Mouse (Mus musculus): ENCODE results near the gene Rpl6. TPM values are rescaled to one million over a fixed set of nuclear protein-coding genes. Genes with fewer than 3 reads are reported as not detected.

Gene Rpl6
- polyA plus RNA-seq, 1 experiment from 2014 or later, result 696 TPM

- no peak overlapping the region for H3K27ac ChIP-seq (replicated peaks; ENCODE audit: low read depth, low read length)
- no peak for ATAC-seq (ENCODE audit: low read depth)
- H3K27me3 ChIP-seq (replicated peaks; ENCODE audit: control insufficient read depth, insufficient read depth, low read length), result no peaks in the 10 kb centered on the region
- no peak overlapping the region for H3K4me3 ChIP-seq (ENCODE audit: low read depth, low read length)
- H3K4me2 ChIP-seq (ENCODE audit: low read depth, low read length), result no peak overlapping the region
- no peaks in the 10 kb centered on the region for H3K36me3 ChIP-seq (ENCODE audit: control insufficient read depth, insufficient read depth, low read length)
- H3K9ac ChIP-seq (ENCODE audit: low read depth, low read length), result no peak overlapping the region
- no peak for DNase-seq (ENCODE audit: low spot score)
- H3K9me3 ChIP-seq (ENCODE audit: control insufficient read depth, low read length), result no peaks in the 10 kb centered on the region
- WGBS, result 90% methylated on average over 5 of the region's 5 CpGs
- no peaks in the 10 kb centered on the region for H3K4me1 ChIP-seq (ENCODE audit: control insufficient read depth, insufficient read depth, low read length)
Observed at GRCm38 (mm10) chr5:121244365-121244731, 40.1 kb downstream of the Rpl6 start.

- WGBS, result 82% methylated on average over 7 of the region's 7 CpGs
- H3K36me3 ChIP-seq (ENCODE audit: control insufficient read depth, insufficient read depth, low read length), result no peaks in the 10 kb centered on the region
- H3K27ac ChIP-seq (replicated peaks; ENCODE audit: low read depth, low read length), result no peak overlapping the region
- DNase-seq (ENCODE audit: low spot score), result no peak
- no peak overlapping the region for H3K4me3 ChIP-seq (ENCODE audit: low read depth, low read length)
- H3K4me2 ChIP-seq (ENCODE audit: low read depth, low read length), result no peak overlapping the region
- no peaks in the 10 kb centered on the region for H3K27me3 ChIP-seq (replicated peaks; ENCODE audit: control insufficient read depth, insufficient read depth, low read length)
- ATAC-seq (ENCODE audit: low read depth), result no peak
- no peaks in the 10 kb centered on the region for H3K4me1 ChIP-seq (ENCODE audit: control insufficient read depth, insufficient read depth, low read length)
- no peaks in the 10 kb centered on the region for H3K9me3 ChIP-seq (ENCODE audit: control insufficient read depth, low read length)
- H3K9ac ChIP-seq (ENCODE audit: low read depth, low read length), result no peak overlapping the region
Observed at GRCm38 (mm10) chr5:121245201-121245600, 40.9 kb downstream of the Rpl6 start.

GRCm38 (mm10) chr5:121248766-121249394 is 44.6 kb downstream of the Rpl6 start:
- no peaks in the 10 kb centered on the region for H3K4me1 ChIP-seq (ENCODE audit: control insufficient read depth, insufficient read depth, low read length)
- no peak for ATAC-seq (ENCODE audit: low read depth)
- DNase-seq (ENCODE audit: low spot score), result no peak
- H3K9ac ChIP-seq (ENCODE audit: low read depth, low read length), result no peak overlapping the region
- H3K36me3 ChIP-seq (ENCODE audit: control insufficient read depth, insufficient read depth, low read length), result peaks cover 1% of the 10 kb centered on the region; the same call in 1 of the 2 replicates
- no peak overlapping the region for H3K4me2 ChIP-seq (ENCODE audit: low read depth, low read length)
- H3K4me3 ChIP-seq (ENCODE audit: low read depth, low read length), result no peak overlapping the region
- H3K9me3 ChIP-seq (ENCODE audit: control insufficient read depth, low read length), result no peaks in the 10 kb centered on the region
- no peak overlapping the region for H3K27ac ChIP-seq (replicated peaks; ENCODE audit: low read depth, low read length)
- 79% methylated on average over 3 of the region's 3 CpGs for WGBS
- H3K27me3 ChIP-seq (replicated peaks; ENCODE audit: control insufficient read depth, insufficient read depth, low read length), result no peaks in the 10 kb centered on the region

GRCm38 (mm10) chr5:121249693-121250092 is 45.4 kb downstream of the Rpl6 start:
- H3K27ac ChIP-seq (replicated peaks; ENCODE audit: low read depth, low read length), result no peak overlapping the region
- no peaks in the 10 kb centered on the region for H3K9me3 ChIP-seq (ENCODE audit: control insufficient read depth, low read length)
- 90% methylated on average over 3 of the region's 3 CpGs for WGBS
- ATAC-seq (ENCODE audit: low read depth) (no peak), DNase-seq (ENCODE audit: low spot score) (no peak)
- H3K4me1 ChIP-seq (ENCODE audit: control insufficient read depth, insufficient read depth, low read length), result no peaks in the 10 kb centered on the region
- peaks cover 9% of the 10 kb centered on the region; the same call in 1 of the 2 replicates for H3K36me3 ChIP-seq (ENCODE audit: control insufficient read depth, insufficient read depth, low read length)
- no peak overlapping the region for H3K9ac ChIP-seq (ENCODE audit: low read depth, low read length)
- H3K27me3 ChIP-seq (replicated peaks; ENCODE audit: control insufficient read depth, insufficient read depth, low read length), result no peaks in the 10 kb centered on the region
- no peak overlapping the region for H3K4me2 ChIP-seq (ENCODE audit: low read depth, low read length)
- no peak overlapping the region for H3K4me3 ChIP-seq (ENCODE audit: low read depth, low read length)

- no peak for DNase-seq (ENCODE audit: low spot score)
- Histone ChIP-seq H3K4me3 (ENCODE audit: low read depth, low read length) (no peak overlapping the region), H3K36me3 (ENCODE audit: control insufficient read depth, insufficient read depth, low read length) (peaks cover 17% of the 10 kb centered on the region), H3K9ac (ENCODE audit: low read depth, low read length) (no peak overlapping the region), H3K4me1 (ENCODE audit: control insufficient read depth, insufficient read depth, low read length) (no peaks in the 10 kb centered on the region), H3K4me2 (ENCODE audit: low read depth, low read length) (no peak overlapping the region), H3K9me3 (ENCODE audit: control insufficient read depth, low read length) (no peaks in the 10 kb centered on the region), H3K27ac (replicated peaks; ENCODE audit: low read depth, low read length) (no peak overlapping the region), H3K27me3 (replicated peaks; ENCODE audit: control insufficient read depth, insufficient read depth, low read length) (no peaks in the 10 kb centered on the region)
- no peak for ATAC-seq (ENCODE audit: low read depth)
- 59% methylated on average over 8 of the region's 8 CpGs for WGBS
Observed at GRCm38 (mm10) chr5:121251813-121252212, 47.5 kb downstream of the Rpl6 start.

GRCm38 (mm10) chr5:121253816-121254497 is 49.7 kb downstream of the Rpl6 start:
- Histone ChIP-seq H3K36me3 (ENCODE audit: control insufficient read depth, insufficient read depth, low read length) (peaks cover 25% of the 10 kb centered on the region), H3K4me1 (ENCODE audit: control insufficient read depth, insufficient read depth, low read length) (no peaks in the 10 kb centered on the region), H3K27ac (replicated peaks; ENCODE audit: low read depth, low read length) (no peak overlapping the region), H3K27me3 (replicated peaks; ENCODE audit: control insufficient read depth, insufficient read depth, low read length) (no peaks in the 10 kb centered on the region), H3K4me3 (ENCODE audit: low read depth, low read length) (no peak overlapping the region), H3K4me2 (ENCODE audit: low read depth, low read length) (no peak overlapping the region), H3K9ac (ENCODE audit: low read depth, low read length) (no peak overlapping the region), H3K9me3 (ENCODE audit: control insufficient read depth, low read length) (no peaks in the 10 kb centered on the region)
- ATAC-seq (ENCODE audit: low read depth) (no peak), DNase-seq (ENCODE audit: low spot score) (no peak)
- WGBS, result 86% methylated on average over 18 of the region's 18 CpGs

- no peaks in the 10 kb centered on the region for H3K27me3 ChIP-seq (replicated peaks; ENCODE audit: control insufficient read depth, insufficient read depth, low read length)
- ATAC-seq (ENCODE audit: low read depth) (no peak), DNase-seq (ENCODE audit: low spot score) (no peak)
- 86% methylated on average over 7 of the region's 7 CpGs for WGBS
- H3K9me3 ChIP-seq (ENCODE audit: control insufficient read depth, low read length), result no peaks in the 10 kb centered on the region
- H3K4me2 ChIP-seq (ENCODE audit: low read depth, low read length), result no peak overlapping the region
- no peak overlapping the region for H3K27ac ChIP-seq (replicated peaks; ENCODE audit: low read depth, low read length)
- H3K4me1 ChIP-seq (ENCODE audit: control insufficient read depth, insufficient read depth, low read length), result no peaks in the 10 kb centered on the region
- no peak overlapping the region for H3K9ac ChIP-seq (ENCODE audit: low read depth, low read length)
- no peak overlapping the region for H3K4me3 ChIP-seq (ENCODE audit: low read depth, low read length)
- H3K36me3 ChIP-seq (ENCODE audit: control insufficient read depth, insufficient read depth, low read length), result peaks cover 32% of the 10 kb centered on the region
Observed at GRCm38 (mm10) chr5:121254977-121255376, 50.7 kb downstream of the Rpl6 start.
